Mouse (Mus musculus) lung, postnatal 25 days (tissue): ENCODE data around the gene Crygd.

Source experiments
- DNase-seq: peaks from one replicate; pipeline ENCODE4 v3.0.0; 2022; ENCODE audit warnings: low spot score

Crygd gene

DNA sequence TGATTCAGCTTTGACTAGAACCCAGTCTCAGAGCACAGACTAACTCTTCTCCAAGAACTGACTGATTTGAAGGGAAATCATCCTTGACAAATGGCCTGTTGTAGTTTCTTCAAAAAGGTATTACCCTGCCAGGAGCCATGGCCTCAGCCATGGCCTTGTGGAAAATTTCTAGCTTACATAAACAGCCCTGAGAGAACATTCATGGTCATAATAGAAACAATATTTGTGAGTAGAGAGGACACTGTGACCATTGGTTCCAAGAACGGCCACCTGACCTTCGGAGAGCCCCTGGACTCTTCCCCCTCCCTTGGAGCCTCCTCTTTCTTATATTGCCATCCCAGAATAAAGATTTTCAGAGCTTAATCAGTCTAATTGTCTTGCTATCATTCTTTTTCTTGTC is 19.8 kb downstream of the Crygd start:
- DNase-seq = no peak

DNA sequence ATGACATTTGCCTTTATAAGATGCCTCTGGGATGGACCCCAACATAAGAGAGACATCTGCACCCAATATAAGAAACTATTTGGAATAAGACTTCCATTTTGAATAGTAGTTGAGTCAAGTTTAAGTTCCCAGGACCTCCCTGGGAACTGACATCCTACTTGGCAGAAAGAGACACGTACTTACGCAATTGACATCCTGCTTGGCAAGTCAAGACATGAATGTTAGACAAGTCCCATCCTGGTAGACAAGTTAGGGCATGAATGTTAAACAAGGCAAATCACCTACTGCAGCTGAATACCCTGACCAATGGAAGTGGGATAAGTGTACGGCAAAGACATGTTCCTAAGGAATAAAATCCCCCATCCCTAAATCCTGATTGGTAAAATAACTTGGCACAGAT is 21.4 kb downstream of the Crygd start:
- no peak for DNase-seq

- DNase-seq = no peak
These were observed 22.4 kb downstream of the Crygd start for GRCm38 (mm10) chr1:65040806-65041205.

DNA sequence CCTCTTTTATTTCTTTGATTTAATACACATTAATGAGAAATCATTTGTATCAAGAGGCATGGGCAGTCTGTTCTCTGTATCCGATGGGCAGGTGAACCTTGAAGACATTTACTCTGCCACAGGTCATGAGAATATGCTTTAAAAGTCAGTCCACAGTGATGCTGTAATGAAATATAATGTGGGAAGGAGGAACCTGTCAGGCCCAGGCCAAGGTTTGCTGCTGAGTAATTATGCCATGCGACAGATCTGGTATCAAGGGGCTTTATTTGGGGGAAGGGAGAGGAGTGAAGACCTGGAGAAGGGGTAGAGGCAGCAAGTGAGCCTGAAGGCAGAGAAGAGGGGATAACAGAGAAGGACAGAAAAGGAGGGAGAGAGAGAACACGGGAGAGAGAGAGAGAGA is 23.6 kb downstream of the Crygd start:
- no peak for DNase-seq

- DNase-seq = no peak
These were observed 25.7 kb downstream of the Crygd start for GRCm38 (mm10) chr1:65037542-65037941.

GRCm38 (mm10) chr1:65035513-65035912 is 27.7 kb downstream of the Crygd start:
- DNase-seq = no peak

- no peak for DNase-seq
These were observed 30.6 kb downstream of the Crygd start, which contains the start of gene Akr1cl for GRCm38 (mm10) chr1:65032641-65033040. Gene Akr1cl (minus strand): TSS chr1:65032759.

GRCm38 (mm10) chr1:65028206-65028605 is 35.0 kb downstream of the Crygd start:
- no peak for DNase-seq

GRCm38 (mm10) chr1:65012726-65013125 is 50.5 kb downstream of the Crygd start:
- DNase-seq = no peak
